Mouse (Mus musculus) heart, embryonic 13.5 days (tissue): Measurements from ENCODE around the gene Stk24. TPM values are rescaled to one million over a fixed set of nuclear protein-coding genes. Genes with fewer than 3 reads are reported as not detected.

Experiments used
- ATAC-seq: fragments of 200-750 bp; cut with Nextera tagmentation; 2 replicates; pipeline ENCODE4 v1.8.0; 2017; ENCODE audit warnings: moderate TSS enrichment; ENCODE audit not compliant: insufficient number of reproducible peaks, low FRiP score, low TSS enrichment; ENCODE audit errors: extremely low read depth
- H3K27ac ChIP-seq: fragments of 300-500 bp; sonication (generic); replicated peaks from 2 replicates; pipeline ENCODE4 v1.5.1; 2015; ENCODE audit warnings: moderate library complexity, mild to moderate bottlenecking, inconsistent platforms
- H3K27me3 ChIP-seq: fragments of 300-500 bp; sonication (generic); replicated peaks from 2 replicates; pipeline ENCODE4 v1.6.1; 2015; ENCODE audit warnings: mild to moderate bottlenecking, inconsistent platforms
- H3K36me3 ChIP-seq: fragments of 300-500 bp; sonication (generic); 2 replicates; pipeline ENCODE4 v1.6.1; 2015; ENCODE audit warnings: mild to moderate bottlenecking, inconsistent platforms
- H3K4me1 ChIP-seq: fragments of 300-500 bp; sonication (generic); 2 replicates; pipeline ENCODE4 v1.6.1; 2015; ENCODE audit warnings: inconsistent platforms
- H3K4me2 ChIP-seq: fragments of 300-500 bp; sonication (generic); 2 replicates; pipeline ENCODE4 v1.6.1; 2015; ENCODE audit warnings: inconsistent platforms, mild to moderate bottlenecking, moderate library complexity
- H3K4me3 ChIP-seq: fragments of 300-500 bp; sonication (generic); 2 replicates; pipeline ENCODE4 v1.5.1; 2015; ENCODE audit warnings: moderate library complexity, mild to moderate bottlenecking, inconsistent platforms
- H3K9ac ChIP-seq: fragments of 300-500 bp; sonication (generic); 2 replicates; pipeline ENCODE4 v1.6.1; 2015; ENCODE audit warnings: inconsistent platforms, mild to moderate bottlenecking, moderate library complexity
- H3K9me3 ChIP-seq: fragments of 300-500 bp; sonication (generic); 2 replicates; pipeline ENCODE4 v1.6.1; 2016; ENCODE audit warnings: inconsistent platforms
- WGBS: fragments of 180-500 bp; shearing (Covaris S2); methylation state at CpG from one replicate; pipeline ENCODE4 v1.1.7; 2015; ENCODE audit warnings: mixed read lengths; 5-methylcytosine and 5-hydroxymethylcytosine counted together
- polyA plus RNA-seq: library from polyadenylated mRNA; unstranded; fragments of >200 nt; fragmentation: Nextera tagmentation; extraction: Ambion mirVana; gene quantifications from 2 replicates; pipeline ENCODE4 v1.2.1, GENCODE M21; 2015

Stk24 gene
- polyA plus RNA-seq, 1 experiment from 2014 or later = 29.7 TPM

DNA sequence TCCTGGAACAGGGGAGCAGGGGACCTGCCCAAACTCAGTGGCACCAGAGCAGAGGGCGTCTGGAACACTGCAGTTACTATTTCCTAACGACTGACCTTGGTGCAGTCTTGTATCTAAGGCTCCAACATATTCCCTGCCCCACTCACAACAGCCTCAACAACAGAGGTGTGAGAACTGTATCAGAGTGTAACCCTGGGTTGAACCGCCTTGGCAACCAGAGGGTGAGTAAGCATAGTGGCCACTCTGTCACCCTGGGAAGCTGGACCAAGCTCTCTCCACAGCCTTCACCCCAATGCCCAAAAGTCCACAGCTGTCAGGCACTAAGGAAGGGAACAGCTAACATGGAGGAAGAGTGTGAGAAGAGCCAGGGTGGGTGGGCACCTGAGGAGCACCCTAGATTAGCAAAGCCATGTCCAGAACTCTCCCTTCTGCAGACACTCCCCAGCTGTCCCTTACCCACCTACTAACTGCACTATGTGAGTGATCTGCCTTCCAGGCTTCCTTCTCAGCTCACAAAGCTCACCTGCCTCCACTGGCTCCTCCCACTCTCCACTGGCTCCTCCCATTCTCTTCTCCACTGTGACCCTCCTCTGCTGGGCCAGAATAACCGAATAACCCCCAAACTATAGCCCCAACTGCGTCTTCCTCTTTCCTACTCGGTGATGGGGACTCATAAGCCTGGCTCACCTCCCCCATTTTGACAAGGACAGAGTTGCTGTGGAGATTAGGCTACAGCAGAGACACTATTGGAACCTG is 69.3 kb downstream of the Stk24 start:
- no peak for ATAC-seq
- peaks cover 80% of the 10 kb centered on the region for H3K4me1 ChIP-seq
- H3K27ac ChIP-seq = peak overlapping the region; percentile 54

DNA sequence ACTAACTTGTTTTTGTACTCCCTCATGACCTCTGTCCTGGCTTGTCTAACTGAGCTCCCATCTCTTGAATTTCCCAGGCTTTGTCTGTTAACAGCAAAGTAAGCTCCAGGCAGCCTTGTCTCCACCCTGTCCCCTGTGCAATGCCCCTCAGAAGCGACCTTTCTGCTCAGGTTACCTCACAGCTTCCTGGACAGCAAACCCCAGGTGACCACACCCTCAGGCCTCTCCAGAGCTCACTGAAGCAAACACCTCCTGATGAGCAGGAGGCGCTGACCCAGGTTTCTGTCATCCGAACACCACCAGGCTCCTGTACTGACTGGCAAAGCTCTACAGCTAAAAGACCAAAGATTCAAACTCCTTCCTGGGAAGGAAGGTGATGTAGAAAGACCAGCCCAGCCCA is 69.9 kb downstream of the Stk24 start:
- H3K27ac ChIP-seq = peak overlapping the region; percentile 54

More for the DNA sequence above, 69.3 kb downstream of the Stk24 start:
- Histone ChIP-seq H3K4me3 (no peak overlapping the region), H3K36me3 (peaks cover 12% of the 10 kb centered on the region), H3K9ac (peak overlapping the region; percentile 38; the same call in 1 of the 2 replicates), H3K27me3 (no peaks in the 10 kb centered on the region), H3K9me3 (no peaks in the 10 kb centered on the region), H3K4me2 (no peak overlapping the region)
- 62% methylated on average over 6 of the region's 6 CpGs for WGBS

DNA sequence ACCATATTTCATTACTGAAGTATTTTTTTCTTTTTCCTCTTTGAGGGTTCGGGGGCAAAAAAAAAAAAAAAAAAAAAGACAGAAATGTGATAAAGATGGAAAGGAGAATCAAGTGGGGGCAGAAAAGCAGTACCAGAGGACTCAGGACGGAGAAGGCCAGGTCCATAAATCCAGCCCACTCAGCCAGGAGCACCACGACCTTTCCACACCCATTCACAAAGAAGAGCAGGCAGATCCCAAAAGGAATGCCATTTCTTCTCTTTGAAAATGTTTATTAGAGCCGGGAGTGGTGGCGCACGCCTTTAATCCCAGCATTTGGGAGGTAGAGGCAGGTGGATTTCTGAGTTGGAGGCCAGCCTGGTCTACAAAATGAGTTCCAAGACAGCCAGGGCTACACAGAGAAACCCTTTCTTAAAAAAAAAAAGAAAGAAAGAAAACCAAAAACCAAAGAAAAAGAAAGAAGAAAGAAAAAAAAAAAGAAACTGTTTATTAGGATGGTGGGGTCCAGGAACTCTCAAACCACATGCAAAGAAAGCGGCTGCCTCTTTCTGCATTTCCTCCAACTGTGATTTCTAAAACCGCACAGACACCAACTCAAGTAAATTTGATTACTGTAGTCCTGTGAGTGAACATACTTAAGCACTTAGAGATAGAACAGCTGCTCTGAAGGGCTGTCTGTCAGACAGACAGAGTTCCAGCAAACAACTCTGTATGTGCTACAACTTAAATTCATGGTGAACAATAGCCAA is 74.3 kb downstream of the Stk24 start:
- no peak for ATAC-seq
- 61% methylated on average over 8 of the region's 8 CpGs for WGBS
- Histone ChIP-seq H3K27me3 (no peaks in the 10 kb centered on the region), H3K9ac (no peak overlapping the region), H3K36me3 (peaks cover 39% of the 10 kb centered on the region), H3K4me1 (peaks cover 53% of the 10 kb centered on the region), H3K4me2 (no peak overlapping the region), H3K27ac (no peak overlapping the region), H3K4me3 (no peak overlapping the region), H3K9me3 (no peaks in the 10 kb centered on the region)

More for the DNA sequence above, 69.9 kb downstream of the Stk24 start:
- Histone ChIP-seq H3K9me3 (no peaks in the 10 kb centered on the region), H3K4me3 (no peak overlapping the region), H3K4me1 (peaks cover 80% of the 10 kb centered on the region), H3K27me3 (no peaks in the 10 kb centered on the region), H3K9ac (peak overlapping the region; percentile 38; the same call in 1 of the 2 replicates), H3K36me3 (peaks cover 12% of the 10 kb centered on the region), H3K4me2 (no peak overlapping the region)
- 65% methylated on average over 3 of the region's 3 CpGs for WGBS
- ATAC-seq = no peak

DNA sequence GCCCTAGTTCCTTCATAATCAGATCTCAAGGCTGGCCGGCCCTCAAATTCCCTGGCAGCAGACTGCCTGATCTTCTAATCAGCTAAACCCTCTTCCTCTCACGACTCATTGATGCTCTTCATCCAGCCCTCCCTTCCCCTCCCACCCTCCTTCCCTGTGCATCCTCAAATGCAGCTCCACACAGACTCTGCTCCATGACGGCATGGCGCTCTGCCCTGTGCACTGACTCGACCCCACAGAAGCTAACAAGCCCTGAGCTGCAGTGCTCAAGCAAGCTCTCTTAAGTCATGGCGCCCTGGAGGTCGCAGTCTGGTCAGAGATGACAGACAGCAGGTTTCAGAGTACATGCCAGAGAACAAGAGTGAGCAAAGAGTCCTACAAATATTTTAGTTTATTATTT is 75.3 kb downstream of the Stk24 start:
- H3K4me3 ChIP-seq = no peak overlapping the region
- H3K36me3 ChIP-seq = peaks cover 49% of the 10 kb centered on the region
- no peak overlapping the region for H3K27ac ChIP-seq
- no peak overlapping the region for H3K4me2 ChIP-seq
- peaks cover 43% of the 10 kb centered on the region for H3K4me1 ChIP-seq
- H3K27me3 ChIP-seq = no peaks in the 10 kb centered on the region
- no peak overlapping the region for H3K9ac ChIP-seq
- H3K9me3 ChIP-seq = no peaks in the 10 kb centered on the region
- 48% methylated on average over 7 of the region's 7 CpGs for WGBS
- no peak for ATAC-seq

DNA sequence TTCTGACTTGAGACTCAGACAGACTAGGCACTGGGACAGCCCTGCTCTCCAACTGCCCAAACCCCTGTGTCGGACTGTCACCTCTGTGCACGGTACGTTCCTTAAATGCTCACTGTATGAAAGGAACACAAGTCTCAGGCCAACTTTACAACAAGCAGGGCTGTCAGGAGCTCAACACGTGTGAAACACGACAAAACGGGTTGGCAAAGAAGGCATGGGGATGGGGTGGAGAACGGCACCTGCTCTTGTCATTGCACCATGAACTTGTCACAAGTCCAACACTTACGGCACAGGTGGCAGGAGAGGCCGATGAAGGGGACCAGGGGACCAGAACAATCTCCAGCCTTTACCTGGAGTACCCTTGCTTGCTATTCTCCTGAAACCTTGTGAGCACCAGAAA is 80.7 kb downstream of the Stk24 start:
- Histone ChIP-seq H3K27ac (no peak overlapping the region), H3K4me2 (no peak overlapping the region), H3K9ac (0 out of 2 replicates have a peak overlapping the region, but pooled peaks have one; percentile 14), H3K4me1 (peaks cover 28% of the 10 kb centered on the region), H3K9me3 (no peaks in the 10 kb centered on the region), H3K27me3 (no peaks in the 10 kb centered on the region), H3K36me3 (peaks cover 87% of the 10 kb centered on the region), H3K4me3 (no peak overlapping the region)
- ATAC-seq = no peak
- 84% methylated on average over 9 of the region's 9 CpGs for WGBS

DNA sequence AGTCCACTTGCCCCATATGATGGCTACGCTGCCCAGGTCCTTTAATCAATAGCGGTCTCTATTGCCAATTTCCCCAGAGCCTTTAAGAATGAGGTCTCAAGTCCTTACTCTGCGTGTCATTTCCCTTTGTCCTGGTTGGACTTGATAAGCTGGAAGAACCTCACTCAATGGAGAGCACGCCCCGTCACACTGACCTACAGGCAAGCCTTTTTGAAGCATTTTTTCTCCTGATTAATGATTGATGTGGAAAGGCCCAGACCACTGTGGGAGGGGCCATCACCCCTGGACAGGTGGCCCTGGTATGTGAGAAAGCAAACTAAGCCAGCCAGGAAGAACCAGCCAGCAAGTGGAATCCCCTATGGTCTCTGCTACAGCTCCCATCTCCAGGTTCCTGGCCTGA is 81.3 kb downstream of the Stk24 start:
- H3K36me3 ChIP-seq = peaks cover 92% of the 10 kb centered on the region
- WGBS = 72% methylated on average over 5 of the region's 5 CpGs
- no peak overlapping the region for H3K27ac ChIP-seq
- no peak overlapping the region for H3K4me2 ChIP-seq
- no peak for ATAC-seq
- no peak overlapping the region for H3K9ac ChIP-seq
- H3K4me3 ChIP-seq = no peak overlapping the region
- peaks cover 22% of the 10 kb centered on the region for H3K4me1 ChIP-seq
- H3K9me3 ChIP-seq = no peaks in the 10 kb centered on the region
- H3K27me3 ChIP-seq = no peaks in the 10 kb centered on the region

DNA sequence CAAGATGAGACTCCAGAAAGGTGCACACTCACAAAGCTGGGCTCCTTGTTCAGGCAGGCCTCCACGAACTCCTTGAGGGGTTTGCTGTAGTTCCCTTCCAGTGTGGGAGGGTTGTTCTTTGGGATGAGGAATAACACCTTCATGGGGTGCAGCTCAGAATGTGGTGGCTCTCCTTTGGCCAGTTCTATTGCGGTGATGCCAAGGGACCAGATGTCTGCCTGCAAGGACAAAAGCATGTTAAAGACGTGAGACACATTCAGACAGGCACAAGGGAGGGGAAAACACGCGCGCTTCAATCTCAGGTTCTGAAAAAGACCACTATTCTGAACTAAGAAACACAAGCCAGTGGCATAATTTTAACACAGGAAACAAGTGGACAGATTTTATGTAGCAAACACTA is 82.7 kb downstream of the Stk24 start:
- WGBS = 94% methylated on average over 6 of the region's 6 CpGs
- H3K4me2 ChIP-seq = no peak overlapping the region
- peaks cover 18% of the 10 kb centered on the region for H3K4me1 ChIP-seq
- H3K9me3 ChIP-seq = no peaks in the 10 kb centered on the region
- H3K4me3 ChIP-seq = no peak overlapping the region
- no peaks in the 10 kb centered on the region for H3K27me3 ChIP-seq
- ATAC-seq = no peak
- peaks cover 96% of the 10 kb centered on the region for H3K36me3 ChIP-seq
- no peak overlapping the region for H3K27ac ChIP-seq
- H3K9ac ChIP-seq = no peak overlapping the region

DNA sequence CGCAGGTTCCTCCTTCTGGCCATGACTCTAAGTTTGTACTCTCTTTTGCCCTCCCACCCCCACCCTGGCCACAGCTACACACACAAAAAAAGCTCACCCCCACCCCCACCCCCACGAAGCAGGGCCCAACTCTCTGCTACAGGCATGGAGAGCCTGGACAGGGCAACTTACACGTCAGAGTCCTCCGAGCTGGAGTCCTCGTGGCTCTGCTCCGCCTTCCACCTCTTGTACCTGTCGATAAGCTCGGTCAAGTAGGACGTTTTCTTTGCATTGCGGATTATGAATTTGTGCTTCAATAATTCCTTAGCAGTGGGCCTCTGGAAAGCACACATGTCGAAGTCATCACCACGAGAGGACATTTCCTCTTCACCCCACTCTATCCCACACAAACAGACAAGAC is 85.3 kb downstream of the Stk24 start:
- no peak overlapping the region for H3K4me3 ChIP-seq
- peaks cover 96% of the 10 kb centered on the region for H3K36me3 ChIP-seq
- 65% methylated on average over 12 of the region's 12 CpGs for WGBS
- no peak overlapping the region for H3K9ac ChIP-seq
- no peak for ATAC-seq
- H3K27me3 ChIP-seq = no peaks in the 10 kb centered on the region
- H3K4me2 ChIP-seq = no peak overlapping the region
- peaks cover 30% of the 10 kb centered on the region for H3K4me1 ChIP-seq
- no peaks in the 10 kb centered on the region for H3K9me3 ChIP-seq
- H3K27ac ChIP-seq = 0 out of 2 replicates have a peak overlapping the region, but pooled peaks have one; percentile 17

DNA sequence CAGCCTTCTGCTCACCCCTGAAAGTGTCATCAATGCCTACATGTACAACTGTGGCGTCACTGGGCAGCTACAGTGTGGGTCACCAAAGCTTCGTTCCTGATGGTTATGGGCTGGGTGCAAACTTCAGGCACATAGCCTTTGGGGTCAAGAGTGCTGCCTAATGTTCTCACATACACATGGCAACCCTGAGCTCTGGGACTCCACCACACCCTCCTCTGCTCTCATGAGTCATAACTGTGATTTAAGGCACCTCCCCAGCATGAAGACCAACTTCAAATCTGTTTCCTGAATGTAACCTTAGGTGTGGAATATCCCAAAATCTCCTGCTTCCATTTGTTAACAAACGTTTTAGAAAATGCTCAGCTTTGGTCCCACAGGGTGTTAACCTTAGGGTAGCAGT is 87.4 kb downstream of the Stk24 start:
- peaks cover 88% of the 10 kb centered on the region for H3K36me3 ChIP-seq

DNA sequence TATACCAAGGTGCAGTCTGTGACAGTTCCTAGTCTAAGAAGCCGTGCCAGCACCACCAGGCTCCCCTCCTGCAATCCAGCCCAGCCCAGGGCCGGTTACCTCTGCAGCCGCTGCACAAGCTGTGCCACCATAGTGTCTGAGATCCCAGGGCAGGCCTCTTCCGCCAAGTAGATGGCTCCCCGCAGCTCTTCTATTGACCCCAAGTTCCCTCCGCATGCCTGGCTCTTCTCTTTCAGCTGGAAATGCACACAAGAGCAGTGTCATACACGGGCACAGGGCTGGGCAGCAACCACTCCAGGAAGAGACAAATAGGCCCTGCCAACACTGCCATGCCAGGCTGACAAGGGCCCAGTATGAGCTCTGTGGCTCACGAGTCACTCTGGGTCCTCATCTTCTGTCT is 87.9 kb downstream of the Stk24 start:
- Histone ChIP-seq H3K9me3 (no peaks in the 10 kb centered on the region), H3K4me1 (peaks cover 21% of the 10 kb centered on the region), H3K4me2 (no peak overlapping the region), H3K27me3 (no peaks in the 10 kb centered on the region), H3K36me3 (peaks cover 88% of the 10 kb centered on the region), H3K4me3 (no peak overlapping the region), H3K9ac (no peak overlapping the region), H3K27ac (no peak overlapping the region)
- 86% methylated on average over 8 of the region's 8 CpGs for WGBS
- no peak for ATAC-seq

More for the DNA sequence above, 87.4 kb downstream of the Stk24 start:
- no peak overlapping the region for H3K27ac ChIP-seq
- ATAC-seq = no peak
- peaks cover 21% of the 10 kb centered on the region for H3K4me1 ChIP-seq
- H3K9ac ChIP-seq = no peak overlapping the region
- no peak overlapping the region for H3K4me3 ChIP-seq
- WGBS = 87% methylated on average over 3 of the region's 3 CpGs
- H3K4me2 ChIP-seq = no peak overlapping the region
- no peaks in the 10 kb centered on the region for H3K9me3 ChIP-seq
- H3K27me3 ChIP-seq = no peaks in the 10 kb centered on the region

DNA sequence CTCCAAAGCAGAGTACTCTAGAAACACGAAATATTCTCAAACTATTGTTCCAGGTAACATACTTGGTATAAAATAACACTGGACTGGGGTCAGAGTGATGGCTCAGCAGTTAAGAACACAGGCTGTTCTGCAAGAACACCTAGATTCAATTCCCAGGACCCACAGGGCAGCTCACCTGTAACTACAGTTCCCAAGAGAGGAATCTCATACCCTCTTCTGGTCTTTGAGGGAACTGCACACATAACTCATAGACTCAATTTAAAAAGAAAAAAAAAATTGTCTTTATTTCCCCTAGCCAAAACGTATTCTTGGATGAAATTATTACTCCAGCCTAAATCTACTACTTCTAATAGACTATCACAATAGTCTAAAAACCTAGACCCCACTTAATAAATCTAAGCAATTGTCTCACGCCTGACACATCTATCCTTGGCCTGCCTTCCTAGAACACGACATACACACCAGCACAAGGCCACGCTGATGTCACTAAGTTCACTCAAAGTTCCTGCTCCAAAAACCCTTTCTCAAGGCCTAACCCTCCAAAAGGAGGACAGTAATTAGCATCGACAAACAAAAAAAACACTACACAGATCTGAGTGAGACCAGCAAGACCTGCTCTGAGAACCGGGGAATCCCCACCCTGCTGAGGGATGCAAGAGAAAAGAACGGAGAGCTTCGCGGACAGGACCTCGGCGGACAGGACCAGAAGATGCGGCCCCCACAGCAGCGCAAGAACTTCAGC is 94.3 kb downstream of the Stk24 start:
- Histone ChIP-seq H3K9ac (no peak overlapping the region), H3K27me3 (no peaks in the 10 kb centered on the region), H3K4me1 (peaks cover 20% of the 10 kb centered on the region), H3K4me2 (no peak overlapping the region), H3K9me3 (no peaks in the 10 kb centered on the region), H3K27ac (no peak overlapping the region), H3K36me3 (peaks cover 90% of the 10 kb centered on the region), H3K4me3 (no peak overlapping the region)
- WGBS = 93% methylated on average over 14 of the region's 14 CpGs
- no peak for ATAC-seq
